Mouse (Mus musculus) lung, postnatal 0 days (tissue): ENCODE data around the gene Snx7.

ENCODE experiments used
- CTCF ChIP-seq: IDR thresholded peaks from 2 replicates; pipeline ENCODE4 v1.5.1; 2016; ENCODE audit warnings: antibody characterized with exemption, mild to moderate bottlenecking
- EP300 ChIP-seq: IDR thresholded peaks from 2 replicates; pipeline ENCODE4 v1.6.1; 2016; ENCODE audit warnings: antibody characterized with exemption, mild to moderate bottlenecking, control low read depth

DNA sequence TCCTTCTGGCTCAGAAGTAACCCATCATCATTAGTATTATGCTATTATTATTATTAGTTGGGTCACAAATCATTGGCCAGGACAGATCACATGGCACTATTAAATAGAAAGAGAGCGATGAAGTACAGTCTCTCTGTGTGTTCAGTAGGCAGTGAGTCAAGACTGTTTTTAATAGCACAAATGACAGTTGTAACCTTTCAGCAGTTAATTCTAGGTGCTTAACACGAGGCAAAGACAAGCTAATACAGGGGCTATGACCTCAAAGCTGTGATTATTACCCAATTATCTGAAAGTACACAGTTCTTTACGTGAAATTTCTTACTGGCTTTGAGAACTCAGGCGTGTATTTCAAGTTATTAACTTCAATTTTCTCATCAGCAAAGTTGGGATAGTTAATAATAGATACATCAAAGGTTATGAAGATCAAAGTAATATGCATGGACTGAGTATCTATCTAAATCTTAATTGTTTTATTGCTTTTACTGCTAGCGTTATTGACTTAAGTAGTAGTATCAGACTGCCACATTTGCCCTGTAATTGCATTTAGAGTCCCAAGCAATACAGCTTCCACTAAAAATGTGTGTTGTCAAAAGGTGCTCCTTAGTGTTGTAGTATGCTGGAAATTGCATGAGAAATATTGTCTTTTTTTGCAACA lies 4.6 kb upstream of the Snx7 start:
- TF ChIP-seq CTCF (no peak), EP300 (no peak)
